Mouse (Mus musculus) kidney, postnatal 10 days (tissue): ENCODE measurements at regions not wholly inside any gene's neighbourhood (a gene's known extent, or its start where the extent isn't known, plus 50 kb on each side); places are given as distances from the start of the nearest gene placed in this dataset.
"Not testable (repeated sequence)": the region's sequence is repeated elsewhere in the genome, so short reads cannot be mapped to it uniquely, and the experiment has no call there.

Source experiments
- DNase-seq: peaks from one replicate; pipeline ENCODE4 v3.0.0; 2021; ENCODE audit warnings: mixed read lengths

GRCm38 (mm10) chr11:114483823-114484667, 184.3 kb upstream of the Rpl38 start:
- DNase-seq, result no peak

- DNase-seq, result not testable (repeated sequence)
Measured at GRCm38 (mm10) chr11:114483350-114483749, 185.0 kb upstream of the Rpl38 start.

GRCm38 (mm10) chr11:114482070-114482469, 186.3 kb upstream of the Rpl38 start:
- DNase-seq, result no peak

- no peak for DNase-seq
Measured at GRCm38 (mm10) chr11:114481037-114481436, 187.3 kb upstream of the Rpl38 start.

GRCm38 (mm10) chr11:114480119-114480540, 188.2 kb upstream of the Rpl38 start:
- no peak for DNase-seq

GRCm38 (mm10) chr11:114478736-114479135, 189.6 kb upstream of the Rpl38 start:
- no peak for DNase-seq

GRCm38 (mm10) chr11:114477365-114477764, 191.0 kb upstream of the Rpl38 start:
- DNase-seq, result peak; percentile 24

- peak; percentile 20 for DNase-seq
Measured at GRCm38 (mm10) chr11:114472501-114473260, 195.6 kb upstream of the Rpl38 start.

GRCm38 (mm10) chr11:114468394-114468793, 199.9 kb upstream of the Rpl38 start:
- peak; percentile 94 for DNase-seq

GRCm38 (mm10) chr11:114467803-114468202, 200.5 kb upstream of the Rpl38 start:
- DNase-seq, result peak; percentile 61

GRCm38 (mm10) chr11:114465486-114465885, 202.8 kb upstream of the Rpl38 start:
- no peak for DNase-seq

- peak; percentile 76 for DNase-seq
Measured at GRCm38 (mm10) chr11:114462755-114463374, 205.5 kb upstream of the Rpl38 start.

- no peak for DNase-seq
Measured at GRCm38 (mm10) chr11:114454876-114455330, 213.4 kb upstream of the Rpl38 start.

- peak; percentile 37 for DNase-seq
Measured at GRCm38 (mm10) chr11:114448776-114449401, 219.4 kb upstream of the Rpl38 start.

- DNase-seq, result no peak
Measured at GRCm38 (mm10) chr11:114447461-114447847, 220.9 kb upstream of the Rpl38 start.

- peak; percentile 50 for DNase-seq
Measured at GRCm38 (mm10) chr11:114446617-114447460, 221.5 kb upstream of the Rpl38 start.

GRCm38 (mm10) chr11:114446075-114446616, 222.2 kb upstream of the Rpl38 start:
- DNase-seq, result no peak

- no peak for DNase-seq
Measured at GRCm38 (mm10) chr11:114444211-114444610, 224.1 kb upstream of the Rpl38 start.

GRCm38 (mm10) chr11:114443444-114443843, 224.9 kb upstream of the Rpl38 start:
- peak; percentile 27 for DNase-seq

- no peak for DNase-seq
Measured at GRCm38 (mm10) chr11:114439314-114439713, 229.0 kb upstream of the Rpl38 start.

- no peak for DNase-seq
Measured at GRCm38 (mm10) chr11:114435788-114436187, 232.5 kb upstream of the Rpl38 start.

GRCm38 (mm10) chr11:114433561-114433960, 234.8 kb upstream of the Rpl38 start:
- no peak for DNase-seq
